Mouse (Mus musculus): Measurements from ENCODE around the gene Srsf12.

Gene Srsf12

GRCm38 (mm10) chr4:33248915-33249314, 40.1 kb downstream of the Srsf12 start:
- DNase-seq (ENCODE audit: low spot score in 2 of 2): no peak

- no peak for DNase-seq (ENCODE audit: low spot score in 2 of 2)
Measured at GRCm38 (mm10) chr4:33249716-33250230, 41.0 kb downstream of the Srsf12 start.

GRCm38 (mm10) chr4:33250867-33251266, 42.1 kb downstream of the Srsf12 start:
- DNase-seq (ENCODE audit: low spot score in 2 of 2): no peak

GRCm38 (mm10) chr4:33254706-33255105, 45.9 kb downstream of the Srsf12 start:
- no peak for DNase-seq (ENCODE audit: low spot score in 2 of 2)

GRCm38 (mm10) chr4:33257263-33257964, 48.6 kb downstream of the Srsf12 start:
- DNase-seq (ENCODE audit: low spot score in 2 of 2): no peak

GRCm38 (mm10) chr4:33260311-33260710, 51.5 kb downstream of the Srsf12 start:
- DNase-seq (ENCODE audit: low spot score in 2 of 2): no peak

- no peak for DNase-seq (ENCODE audit: low spot score in 2 of 2)
Measured at GRCm38 (mm10) chr4:33261311-33261753, 52.5 kb downstream of the Srsf12 start.

DNA sequence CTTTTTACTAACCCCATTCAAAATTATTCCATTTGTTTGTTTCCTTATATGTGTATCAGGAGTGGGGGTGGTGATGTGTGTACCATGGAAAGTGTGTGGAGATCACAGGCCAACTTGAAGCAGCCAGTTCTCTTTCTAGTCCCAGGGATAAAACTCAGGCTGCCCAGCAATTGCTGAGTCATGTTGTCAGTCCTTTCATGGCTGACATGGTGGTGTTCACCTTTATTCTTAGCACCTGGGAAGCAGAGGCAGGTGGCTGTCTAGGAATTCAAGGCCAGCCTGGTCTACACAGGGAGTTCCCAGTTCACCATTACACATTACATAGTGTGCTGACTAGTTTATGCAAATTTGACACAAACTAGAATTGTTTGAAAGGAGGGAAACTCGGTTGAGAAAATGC, 54.1 kb downstream of the Srsf12 start:
- DNase-seq (ENCODE audit: low spot score in 2 of 2): no peak

GRCm38 (mm10) chr4:33264979-33265726, 56.4 kb downstream of the Srsf12 start:
- no peak for DNase-seq (ENCODE audit: low spot score in 2 of 2)

GRCm38 (mm10) chr4:33270386-33271314, 61.9 kb downstream of the Srsf12 start:
- DNase-seq (ENCODE audit: low spot score in 2 of 2): no peak

DNA sequence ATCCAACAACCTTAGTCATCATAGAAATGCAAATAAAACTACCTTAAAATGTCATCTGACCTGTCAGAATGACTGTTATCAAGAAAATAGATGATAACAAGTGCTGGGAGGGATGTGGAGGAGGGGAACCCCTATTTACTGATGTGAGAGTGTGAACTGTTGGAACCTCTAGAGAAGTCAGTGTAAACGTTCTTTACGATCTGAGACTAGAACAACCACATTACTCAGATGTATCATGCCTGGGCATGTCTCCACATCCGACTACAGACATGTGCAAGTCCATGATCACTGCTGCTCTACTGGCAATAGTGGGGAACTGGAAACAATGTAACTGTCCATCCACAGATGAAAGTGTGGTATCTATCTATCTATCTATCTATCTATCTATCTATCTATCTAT, 64.6 kb downstream of the Srsf12 start:
- no peak for DNase-seq (ENCODE audit: low spot score in 2 of 2)

- no peak for DNase-seq (ENCODE audit: low spot score in 2 of 2)
Measured at GRCm38 (mm10) chr4:33281891-33282685, 73.3 kb downstream of the Srsf12 start.
